Mouse (Mus musculus) erythroblast, embryonic 14.5 days (primary cell): Measurements from ENCODE around the gene Eif3j1.

Experiments
- GATA1 ChIP-seq: IDR thresholded peaks from 2 replicates; pipeline ENCODE4 v1.6.1; 2012; ENCODE audit warnings: low read length, inconsistent platforms, mixed read lengths
- TAL1 ChIP-seq: IDR thresholded peaks from 3 replicates; pipeline ENCODE4 v1.6.1; 2012; ENCODE audit warnings: low read length, inconsistent platforms, mixed read lengths

DNA sequence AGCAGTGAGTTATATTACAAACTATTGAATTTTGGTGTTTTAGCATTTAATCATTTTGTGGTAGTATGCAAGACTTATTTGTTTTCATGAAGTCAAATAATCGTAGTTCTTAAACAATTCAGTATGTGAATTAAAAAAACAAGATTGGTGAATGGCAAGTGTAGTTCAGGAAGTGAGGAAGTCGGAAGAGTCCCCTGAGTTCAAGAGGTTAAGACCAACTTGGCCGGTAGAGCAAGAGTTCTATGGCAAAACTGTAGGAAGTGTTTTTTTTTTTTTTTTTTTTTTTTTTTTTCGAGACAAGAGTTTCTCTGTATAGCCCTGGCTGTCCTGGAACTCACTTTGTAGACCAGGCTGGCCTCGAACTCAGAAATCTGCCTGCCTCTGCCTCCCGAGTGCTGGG is 3.6 kb downstream of the Eif3j1 start:
- TF ChIP-seq TAL1 (no peak), GATA1 (no peak)
